Mouse (Mus musculus): ENCODE results near the gene B4galnt2.
"Not testable (repeated sequence)": the region's sequence is repeated elsewhere in the genome, so short reads cannot be mapped to it uniquely, and the experiment has no call there.

The B4galnt2 gene

DNA sequence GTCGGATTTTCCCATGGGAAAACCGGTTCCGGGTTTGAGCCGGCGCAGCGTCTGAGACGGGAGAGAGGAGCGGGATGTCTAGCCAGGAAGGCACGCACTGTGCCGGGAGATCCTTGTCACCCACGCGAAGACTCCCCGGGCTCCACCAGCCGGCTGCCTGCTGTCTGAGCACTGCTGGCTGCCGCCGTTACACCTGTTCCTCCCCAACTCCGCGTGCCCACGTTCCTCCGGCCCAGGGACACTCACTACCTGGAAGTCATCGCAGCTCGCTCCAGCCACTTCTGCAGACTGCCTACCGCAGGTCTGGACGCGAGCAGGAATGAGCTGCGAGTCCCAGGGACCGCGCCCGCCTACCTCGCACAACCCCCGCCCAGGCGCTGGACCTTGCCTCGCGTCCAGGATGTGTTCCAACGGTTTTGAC is at the start of gene B4galnt2:
B4galnt2 (minus strand) TSS at position 321 of the 421 bp plus-strand sequence.
- no peak for DNase-seq (ENCODE audit: low read depth)

DNA sequence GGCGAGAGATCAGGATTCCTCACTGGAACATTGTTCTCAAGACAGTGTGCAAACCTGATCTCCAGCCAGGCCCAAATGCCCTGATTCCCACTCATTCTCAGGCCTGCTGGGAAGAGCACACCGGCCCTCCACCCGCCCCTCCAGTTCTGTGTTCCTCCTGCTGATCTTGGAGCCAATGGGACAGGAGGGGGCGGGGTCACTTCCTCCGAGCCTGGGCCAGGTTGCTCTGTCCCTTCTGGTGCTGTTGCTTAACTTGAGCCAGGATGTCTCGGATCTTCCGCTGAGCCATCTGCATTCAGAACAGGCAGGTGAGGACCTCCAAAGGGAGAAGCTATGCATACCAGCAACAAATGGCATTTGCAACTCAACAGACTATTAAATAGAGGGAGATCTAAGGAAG is 48.6 kb upstream of the B4galnt2 start:
- no peak for DNase-seq (ENCODE audit: low read depth)

DNA sequence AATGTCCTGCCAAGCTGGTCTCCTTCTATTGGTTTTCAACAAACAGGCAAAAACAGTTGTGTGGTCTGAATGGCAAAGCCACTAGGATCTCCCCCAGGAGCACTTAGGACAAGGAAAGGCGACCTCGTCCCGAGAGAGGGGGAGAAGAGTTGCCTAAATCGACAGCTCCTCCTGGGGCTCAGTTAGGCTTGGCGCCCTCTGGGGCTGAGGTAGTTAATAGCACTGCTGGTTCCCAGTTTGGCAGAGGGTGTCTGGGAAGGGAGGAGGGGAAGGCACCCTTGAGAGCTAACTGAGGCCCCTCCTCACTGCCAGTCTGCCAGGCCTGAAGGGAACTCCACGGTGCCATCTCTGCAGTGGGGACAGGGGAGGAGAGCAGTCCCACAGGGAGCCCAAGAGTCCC is 44.5 kb upstream of the B4galnt2 start:
- DNase-seq (ENCODE audit: low read depth), result peak; percentile 28

DNA sequence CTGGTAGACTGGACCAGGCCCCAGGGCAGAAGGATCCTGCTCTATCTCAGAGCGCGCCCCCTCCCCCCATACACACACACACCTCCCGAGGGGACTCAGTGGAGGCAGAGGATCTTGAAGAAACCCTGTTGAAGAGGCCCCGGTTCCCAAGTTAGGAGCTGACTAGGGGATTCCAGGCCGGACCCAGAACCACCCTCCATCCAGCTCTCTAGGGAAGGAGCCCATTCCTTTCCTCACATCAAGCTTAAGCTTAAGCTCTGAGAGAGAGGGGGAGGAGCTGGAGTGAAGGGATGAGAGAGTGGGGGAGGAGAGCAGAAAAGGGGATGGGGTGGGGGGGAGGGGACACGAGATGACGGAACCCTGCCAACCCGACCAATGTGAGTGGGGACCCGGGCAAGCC is 43.6 kb upstream of the B4galnt2 start:
- no peak for DNase-seq (ENCODE audit: low read depth)

DNA sequence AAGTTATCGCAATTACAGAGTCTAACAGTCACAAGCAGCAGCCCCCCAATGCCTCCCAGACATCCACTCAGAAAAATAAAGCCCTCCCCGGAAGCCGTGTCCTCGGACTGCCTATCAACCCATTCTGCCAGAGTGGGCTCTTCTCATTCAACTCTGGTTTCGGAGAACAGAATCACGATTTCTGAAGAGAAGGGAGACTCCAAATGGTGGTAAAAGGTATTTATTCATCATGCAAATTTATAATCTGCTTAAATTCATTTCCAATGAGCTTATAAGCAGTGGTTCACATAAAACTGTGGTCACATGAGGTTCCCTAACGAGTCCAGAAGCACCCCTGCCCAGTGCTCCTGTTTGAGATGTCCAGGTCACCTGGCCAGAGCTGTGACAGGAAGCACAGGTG is 42.7 kb upstream of the B4galnt2 start:
- no peak for DNase-seq (ENCODE audit: low read depth)

DNA sequence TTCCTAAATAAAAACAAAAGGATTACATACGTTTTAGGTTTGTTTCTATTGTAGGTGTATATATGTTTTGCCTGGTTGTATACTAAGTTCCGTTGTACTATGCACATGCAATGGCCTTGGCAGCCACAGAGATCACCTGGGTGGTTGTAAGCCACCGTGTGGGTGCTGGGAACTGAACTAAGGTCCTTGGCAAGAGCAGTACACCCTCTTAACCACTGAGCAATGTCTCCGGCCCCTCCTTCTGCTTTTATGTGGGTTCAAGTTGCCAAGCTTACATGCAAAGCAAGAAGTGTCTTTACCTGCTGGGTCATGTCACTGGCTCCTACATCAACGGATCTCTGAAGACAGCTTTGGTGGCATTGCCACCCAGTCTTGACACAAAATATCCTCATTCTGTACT is 38.6 kb upstream of the B4galnt2 start:
- no peak for DNase-seq (ENCODE audit: low read depth)

DNA sequence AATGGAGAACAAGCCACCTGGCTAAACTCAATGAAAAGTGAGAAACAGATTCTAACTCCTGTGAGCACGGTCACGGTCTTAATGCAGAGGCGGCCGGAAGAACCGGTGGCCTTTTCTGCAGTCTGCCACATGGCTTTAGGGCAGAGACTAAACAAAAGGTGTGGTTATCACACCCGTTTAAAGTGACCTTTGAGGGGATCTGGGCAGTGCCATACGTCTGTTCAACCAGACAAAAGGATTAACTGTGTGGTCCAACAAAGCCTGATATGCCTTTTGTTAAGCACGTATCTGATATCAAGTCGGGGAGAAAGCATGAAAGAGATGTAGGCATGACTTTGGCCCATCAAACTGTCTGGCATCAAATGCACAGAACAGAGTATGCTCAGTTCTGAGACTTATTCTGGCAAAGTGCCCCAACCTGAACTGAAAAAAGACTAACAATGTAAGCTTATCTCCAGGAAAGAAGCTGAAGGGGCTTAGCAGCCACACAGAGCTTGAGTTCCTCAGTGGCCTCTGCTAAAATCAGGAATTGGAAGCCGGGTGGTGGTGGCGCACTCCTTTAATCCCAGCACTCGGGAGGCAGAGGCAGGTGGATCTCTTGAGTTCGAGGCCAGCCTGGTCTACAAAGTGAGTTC is 31.3 kb upstream of the B4galnt2 start:
- DNase-seq (ENCODE audit: low read depth), result no peak

DNA sequence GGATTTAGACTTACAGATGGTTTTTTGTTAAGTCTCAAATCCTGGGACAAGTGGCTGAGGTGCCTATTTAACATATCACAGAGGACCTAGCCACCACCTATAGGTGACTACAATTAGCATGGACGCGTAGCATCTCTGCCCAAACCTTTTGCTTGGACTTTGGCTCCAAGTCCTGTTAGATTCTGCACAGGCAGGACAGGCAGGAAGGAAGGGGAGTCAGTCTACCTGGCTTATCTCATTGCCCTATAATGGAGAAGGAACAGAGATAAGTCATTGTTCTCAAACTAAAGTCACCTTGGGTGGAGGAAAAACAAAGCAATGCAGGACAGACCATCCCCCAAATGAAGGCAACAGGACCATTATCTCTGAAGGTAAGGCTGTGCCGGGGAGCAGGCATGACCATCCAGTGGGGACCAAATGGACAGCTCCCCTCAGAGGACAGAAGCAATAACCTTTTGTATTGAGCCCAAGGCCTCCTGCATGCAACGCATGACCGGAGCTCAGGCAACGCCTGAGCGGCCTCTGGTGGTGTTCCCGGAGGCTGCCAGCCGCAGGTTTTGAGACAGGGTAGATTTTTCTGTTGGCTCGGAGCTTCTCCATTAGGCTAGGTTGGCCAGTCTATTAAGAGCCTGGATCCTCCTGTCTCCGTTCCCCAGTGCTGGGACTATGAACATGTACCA is 25.3 kb upstream of the B4galnt2 start:
- DNase-seq (ENCODE audit: low read depth), result peak; percentile 44

DNA sequence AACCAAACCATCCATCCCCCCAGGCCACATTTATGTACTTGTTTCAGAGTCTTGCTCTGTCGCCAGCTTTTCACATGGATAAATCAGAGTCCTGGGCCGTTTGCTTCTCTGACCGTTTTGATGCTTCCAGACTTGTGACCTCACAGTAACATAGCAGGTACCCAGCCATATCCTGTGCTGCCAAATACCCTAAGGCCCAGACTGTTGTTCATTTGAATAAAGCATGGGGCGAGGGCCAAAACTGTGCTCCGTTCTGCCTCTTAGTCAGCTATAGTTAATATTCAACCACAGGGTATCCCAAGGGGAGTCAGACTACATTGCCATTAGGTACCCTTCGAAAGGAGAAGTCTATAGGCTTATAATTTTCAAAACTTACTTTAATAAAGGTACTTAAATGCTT is 21.7 kb upstream of the B4galnt2 start:
- no peak for DNase-seq (ENCODE audit: low read depth)

DNA sequence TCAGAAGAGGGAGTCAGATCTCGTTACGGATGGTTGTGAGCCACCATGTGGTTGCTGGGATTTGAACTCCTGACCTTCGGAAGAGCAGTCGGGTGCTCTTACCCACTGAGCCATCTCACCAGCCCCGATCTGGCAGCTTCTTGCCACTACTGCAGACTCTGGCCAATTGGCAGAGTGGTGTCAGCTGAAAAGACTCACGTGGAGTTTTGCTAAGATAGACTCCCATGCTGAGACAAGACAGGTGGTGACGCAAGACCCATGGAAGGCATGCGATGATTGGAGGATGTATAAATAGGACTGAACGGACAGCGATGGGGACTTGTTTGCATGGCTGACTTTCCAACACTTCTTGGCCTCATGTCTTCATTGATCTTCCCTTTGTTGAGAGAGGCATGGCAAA is 17.5 kb upstream of the B4galnt2 start:
- DNase-seq (ENCODE audit: low read depth), result not testable (repeated sequence)

DNA sequence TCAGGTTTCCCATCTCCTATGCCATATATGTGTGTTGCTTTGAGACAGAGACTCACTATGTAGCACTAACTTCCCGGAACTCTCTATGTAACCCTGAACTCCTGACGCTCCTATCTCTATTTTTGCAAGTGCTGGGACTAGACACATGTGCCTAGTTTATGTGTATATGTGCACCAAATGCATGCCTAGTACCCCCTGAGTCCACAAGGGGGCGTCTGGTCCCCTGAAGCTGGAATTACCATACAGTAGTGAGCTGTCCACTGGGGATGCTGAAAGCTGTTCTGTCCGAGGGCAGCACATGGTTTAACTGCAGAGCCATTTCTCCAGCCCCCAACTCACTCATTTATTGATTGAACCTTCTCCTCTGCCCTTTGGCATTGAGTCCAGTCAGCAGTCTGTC is 11.7 kb upstream of the B4galnt2 start:
- DNase-seq (ENCODE audit: low read depth), result peak; percentile 30

DNA sequence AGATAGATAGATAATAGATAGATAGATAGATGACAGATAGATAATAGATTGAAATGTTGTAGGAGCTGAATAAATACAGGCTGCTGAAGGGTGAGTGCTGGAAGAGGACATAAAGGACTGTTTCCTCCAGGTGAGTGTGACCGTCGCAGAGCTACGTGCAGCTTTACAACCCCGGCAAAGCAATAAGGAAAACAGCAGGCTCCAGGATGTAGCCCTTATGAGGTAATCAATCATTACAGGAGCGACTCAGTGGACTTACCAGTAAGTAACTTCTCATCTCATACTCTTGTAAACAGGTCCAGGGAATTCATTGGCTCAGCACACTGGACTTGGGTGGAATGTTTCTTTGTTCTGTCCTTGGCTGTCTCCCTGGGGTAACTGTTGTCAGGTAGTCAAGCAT is 11.3 kb upstream of the B4galnt2 start:
- no peak for DNase-seq (ENCODE audit: low read depth)

DNA sequence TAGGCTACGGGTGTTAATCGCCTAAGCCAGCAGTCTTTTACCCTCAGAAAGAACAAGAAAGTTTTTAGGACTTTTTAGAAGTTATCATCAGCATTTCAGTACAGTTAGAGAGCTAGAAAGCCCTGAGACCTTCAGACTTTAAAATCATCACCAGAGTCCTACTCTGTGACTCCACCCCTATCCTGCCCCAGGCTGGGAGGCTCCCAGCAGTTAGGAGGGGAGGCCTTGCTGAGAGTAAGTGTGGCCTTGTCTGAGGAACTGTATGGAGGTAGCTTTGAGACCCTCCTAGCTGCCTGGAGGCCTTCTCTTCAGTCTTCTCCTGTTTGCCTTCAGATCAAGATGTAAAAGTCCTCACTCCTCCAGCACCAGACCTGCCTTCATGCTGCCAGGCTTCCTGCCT is 9.5 kb upstream of the B4galnt2 start:
- DNase-seq (ENCODE audit: low read depth), result no peak

DNA sequence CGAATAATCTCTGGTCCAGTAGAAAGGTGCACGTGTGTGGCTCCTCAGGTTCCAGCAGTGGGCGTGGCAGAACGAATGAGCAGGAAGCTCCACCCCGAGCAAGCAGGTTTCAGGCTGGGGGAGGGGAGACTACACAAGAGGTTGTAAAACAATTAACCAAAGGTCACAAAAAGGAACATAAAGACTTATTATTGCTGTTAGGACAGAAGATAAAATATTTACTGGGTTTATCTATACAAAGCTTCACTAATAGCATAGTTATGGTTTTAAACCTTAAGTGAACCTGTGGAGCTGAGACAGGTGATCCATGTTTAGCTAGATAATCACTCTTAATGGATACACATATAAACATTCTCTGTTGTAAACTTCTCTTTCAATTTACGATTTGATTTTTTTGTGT is 8.8 kb upstream of the B4galnt2 start:
- DNase-seq (ENCODE audit: low read depth), result not testable (repeated sequence)

DNA sequence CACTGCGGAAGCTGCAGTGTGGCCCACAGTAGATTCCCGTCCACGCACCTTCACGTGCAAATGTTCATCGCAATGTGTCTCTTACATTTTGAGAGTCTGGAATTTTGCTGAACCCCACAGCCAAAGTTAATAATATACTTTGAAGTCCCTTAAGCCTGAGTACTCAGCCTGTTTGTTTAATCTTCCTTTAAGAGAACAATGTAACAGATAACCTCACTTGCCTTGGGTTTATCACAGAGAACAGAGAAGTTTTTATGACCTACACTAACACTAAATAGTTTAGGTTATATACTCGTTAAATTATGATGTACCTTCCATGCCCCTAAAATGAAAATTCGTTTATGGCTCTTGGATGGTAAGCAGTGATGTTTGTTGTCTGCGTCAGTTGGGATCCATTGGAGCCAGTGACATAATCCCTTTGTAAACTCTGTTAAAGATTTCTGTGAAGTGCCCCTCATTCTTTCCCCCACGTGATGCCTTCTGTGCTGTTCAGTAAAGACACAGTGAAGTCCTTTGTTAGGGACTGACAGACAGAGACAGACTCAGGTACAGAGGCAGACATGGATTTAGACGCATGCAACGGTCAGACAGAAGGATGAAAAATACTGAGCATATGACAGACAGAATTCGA is 7.4 kb upstream of the B4galnt2 start:
- no peak for DNase-seq (ENCODE audit: low read depth)

DNA sequence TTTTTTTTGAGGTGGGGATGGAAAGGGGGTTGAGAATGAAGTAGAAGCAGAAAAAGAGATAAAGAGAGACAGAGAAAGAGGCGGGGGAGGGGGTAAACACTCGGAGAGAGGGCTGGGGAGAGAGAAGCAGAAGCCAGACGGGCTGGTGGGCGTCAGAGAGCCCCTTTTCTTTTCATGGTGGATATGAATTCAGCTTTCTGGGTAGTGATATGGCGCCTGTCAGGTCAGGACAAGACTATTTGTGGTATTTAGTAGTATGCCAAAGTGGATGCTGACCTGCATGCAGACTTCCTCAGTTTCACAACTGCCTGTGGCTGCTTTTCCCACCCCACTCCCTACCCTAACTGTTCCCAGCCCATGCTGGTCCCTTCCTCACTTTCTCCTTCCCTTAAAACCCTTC is 1.7 kb upstream of the B4galnt2 start:
- no peak for DNase-seq (ENCODE audit: low read depth)

DNA sequence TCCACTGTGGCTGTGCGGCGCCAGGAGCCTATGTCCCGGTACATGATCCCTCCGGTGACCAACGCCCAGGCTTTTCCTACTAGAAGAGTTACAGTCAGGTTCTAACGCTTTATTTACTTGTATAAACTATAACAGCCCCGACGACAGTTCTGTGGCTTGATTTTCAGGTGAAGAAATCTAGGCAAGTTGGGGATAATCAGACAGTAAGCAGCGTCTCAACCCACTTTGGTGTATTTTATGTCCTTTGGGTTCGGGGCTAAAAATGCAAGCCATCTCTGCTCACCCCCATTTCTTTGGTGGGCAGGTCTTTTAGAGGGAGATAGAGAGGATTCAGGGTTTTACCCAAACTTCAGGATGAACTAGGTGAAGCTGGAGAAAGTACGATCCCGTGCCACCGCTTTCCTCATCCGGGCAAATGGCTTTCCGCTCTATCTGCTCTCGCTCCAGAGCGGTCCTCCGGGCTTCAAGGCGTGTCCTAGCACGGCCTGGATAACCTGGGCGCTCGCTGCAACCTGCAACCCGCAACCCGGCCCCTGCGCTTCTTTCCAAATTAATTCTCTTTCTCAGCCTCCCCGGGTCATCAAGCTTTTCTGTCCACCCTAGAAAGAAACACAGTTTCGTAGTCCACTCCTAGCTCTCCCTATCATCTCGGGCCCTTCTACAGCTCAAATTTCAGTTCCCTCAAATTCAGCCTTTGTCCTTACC is 467 bp upstream of the B4galnt2 start:
- DNase-seq (ENCODE audit: low read depth), result no peak

DNA sequence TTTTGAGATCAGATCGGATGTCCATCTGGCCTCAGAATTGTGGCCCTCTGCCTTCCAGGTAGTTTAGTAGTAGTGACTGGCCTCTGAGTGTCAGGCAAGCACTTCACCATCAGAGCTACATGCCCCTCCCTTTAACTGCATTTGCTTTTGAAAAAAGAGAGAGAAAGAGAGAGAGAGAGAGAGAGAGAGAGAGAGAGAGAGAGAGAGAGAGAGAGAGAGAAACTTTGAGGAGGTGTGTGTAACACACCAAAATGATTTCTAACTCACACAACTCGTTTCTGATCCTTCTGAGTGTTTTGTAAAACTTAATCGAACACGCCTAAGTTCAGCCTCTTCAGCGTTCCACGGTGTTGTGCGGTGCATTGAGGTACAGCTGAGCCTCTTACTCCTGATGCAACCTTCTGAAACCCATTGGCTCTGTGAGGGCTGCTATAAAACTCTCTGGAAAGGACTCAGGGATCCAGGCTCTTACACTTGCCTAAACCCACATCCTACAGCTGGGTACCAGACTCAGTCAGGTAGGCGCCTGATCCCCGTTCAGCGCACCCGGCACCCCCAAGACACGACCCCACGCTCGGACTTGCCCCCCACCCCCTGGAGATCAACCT is 628 bp downstream of the B4galnt2 start:
- DNase-seq (ENCODE audit: low read depth), result peak; percentile 15

DNA sequence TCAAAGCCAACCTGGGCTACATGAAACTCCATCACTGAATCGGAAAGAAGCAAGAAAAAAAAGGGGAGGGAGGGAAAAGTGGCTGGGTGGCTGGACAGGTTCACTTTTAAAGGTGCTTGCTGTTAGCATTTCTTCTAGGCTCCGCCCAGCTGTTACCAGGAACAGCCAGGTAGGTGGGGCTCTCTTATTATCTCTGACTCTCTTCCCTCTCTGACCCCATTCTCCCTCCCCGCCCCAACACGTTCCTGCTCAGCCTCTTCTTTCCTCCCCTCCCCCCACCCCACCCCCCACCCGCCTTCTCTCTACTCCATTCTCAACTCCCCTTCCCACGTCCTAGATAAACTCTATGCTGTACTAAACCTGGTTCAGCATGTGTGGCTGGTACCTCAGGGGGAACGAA is 3.1 kb downstream of the B4galnt2 start:
- DNase-seq (ENCODE audit: low read depth), result no peak

DNA sequence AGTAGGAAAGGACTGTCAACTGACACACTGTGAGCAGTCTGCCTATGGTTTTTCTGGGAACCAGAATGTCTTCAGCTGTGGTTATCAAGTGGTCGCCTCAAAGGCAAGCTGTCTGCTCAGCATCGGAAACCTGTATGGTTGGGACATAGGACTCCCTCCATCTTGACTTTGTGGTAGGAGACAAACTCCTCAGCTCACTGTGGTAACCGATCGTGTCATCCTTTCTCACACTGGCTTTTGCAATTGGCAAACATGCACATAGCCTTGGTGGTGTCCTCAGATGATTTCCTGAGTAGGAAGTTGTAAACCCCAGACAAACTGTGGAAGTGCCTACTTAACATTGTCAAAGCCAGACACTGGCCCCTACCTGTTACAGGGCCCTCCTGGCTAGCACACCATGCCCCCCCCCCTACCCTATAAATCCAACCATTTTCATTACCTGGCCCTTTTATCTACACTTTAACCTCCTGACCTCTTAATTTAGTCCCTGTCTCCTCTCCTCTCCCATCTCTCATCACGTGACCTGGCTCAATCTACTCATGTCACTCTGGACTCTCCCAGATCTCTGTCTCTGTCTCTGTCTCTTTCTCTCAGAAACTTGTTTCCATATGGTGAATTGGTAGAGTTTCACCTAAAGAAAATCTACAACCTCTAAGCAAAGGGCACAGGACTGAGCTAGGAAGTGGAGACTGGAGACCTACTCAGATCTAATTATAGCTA is 6.7 kb downstream of the B4galnt2 start:
- DNase-seq (ENCODE audit: low read depth), result no peak

DNA sequence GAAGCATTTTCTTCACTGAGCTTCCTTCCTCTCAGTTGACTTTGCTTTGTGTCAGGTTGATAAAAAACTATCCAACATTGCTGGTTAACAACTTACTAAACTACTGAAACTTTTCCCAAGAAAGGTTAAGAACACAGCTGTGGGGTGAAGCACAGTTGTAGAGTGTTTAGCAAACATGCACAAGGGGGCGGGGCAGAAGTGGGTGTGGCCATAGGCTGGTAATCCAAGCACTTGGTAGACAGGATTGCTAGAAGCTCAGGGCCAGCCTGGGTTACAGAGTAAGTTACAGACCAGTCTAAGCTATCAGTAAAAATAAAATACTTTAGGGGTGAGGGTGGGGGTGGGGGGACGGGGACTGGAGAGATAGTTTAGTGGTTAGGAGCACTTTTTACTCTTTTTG is 10.4 kb downstream of the B4galnt2 start:
- no peak for DNase-seq (ENCODE audit: low read depth)

All from NIH3T3 (cell line).